Mouse (Mus musculus) liver (tissue): ENCODE results near the gene Ctrl.

Experiments used
- DNase-seq: peaks from one replicate; pipeline ENCODE4 v3.0.0-alpha.2; 2020; ENCODE audit warnings: mixed read lengths

Ctrl gene

DNA sequence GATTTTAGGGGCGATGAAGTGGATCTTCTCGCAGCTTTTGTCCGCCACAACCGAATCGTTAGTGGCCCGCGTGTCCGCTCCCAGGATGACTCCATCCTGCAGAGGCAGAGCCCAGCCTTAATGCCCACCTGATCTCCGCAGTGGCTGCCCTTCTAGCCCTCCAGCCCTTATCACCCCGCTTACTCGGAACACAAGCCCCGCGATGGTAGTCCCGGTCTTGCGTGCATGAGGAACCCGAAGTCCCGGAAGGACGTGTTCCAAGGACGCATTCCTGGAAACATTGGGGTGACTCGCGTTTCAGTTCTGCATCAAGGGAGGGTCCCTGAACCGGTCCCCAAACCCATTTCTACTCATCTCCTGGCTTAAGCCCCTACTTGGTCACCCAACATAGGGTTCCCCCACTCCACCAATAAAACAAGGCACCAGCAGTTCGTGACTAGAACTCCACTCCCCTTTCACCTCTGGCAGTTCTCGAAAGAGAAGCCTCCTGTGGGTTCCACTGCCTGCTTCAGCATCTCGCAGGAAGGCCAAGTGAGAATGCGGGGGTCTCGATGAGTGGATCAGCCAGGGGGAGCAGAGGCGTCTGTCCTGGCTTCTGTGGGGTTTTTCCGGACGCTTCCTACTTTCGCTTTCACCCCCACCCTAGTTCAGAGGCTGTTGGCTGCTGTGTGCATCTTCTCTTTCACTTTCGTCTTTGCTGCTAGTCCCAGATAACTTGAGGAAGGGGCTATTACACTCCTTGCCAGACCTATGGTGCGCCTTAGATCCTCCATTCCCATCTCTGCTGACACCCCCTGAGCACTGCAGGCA lies 4.0 kb upstream of the Ctrl start:
- DNase-seq, result peak; percentile 56

DNA sequence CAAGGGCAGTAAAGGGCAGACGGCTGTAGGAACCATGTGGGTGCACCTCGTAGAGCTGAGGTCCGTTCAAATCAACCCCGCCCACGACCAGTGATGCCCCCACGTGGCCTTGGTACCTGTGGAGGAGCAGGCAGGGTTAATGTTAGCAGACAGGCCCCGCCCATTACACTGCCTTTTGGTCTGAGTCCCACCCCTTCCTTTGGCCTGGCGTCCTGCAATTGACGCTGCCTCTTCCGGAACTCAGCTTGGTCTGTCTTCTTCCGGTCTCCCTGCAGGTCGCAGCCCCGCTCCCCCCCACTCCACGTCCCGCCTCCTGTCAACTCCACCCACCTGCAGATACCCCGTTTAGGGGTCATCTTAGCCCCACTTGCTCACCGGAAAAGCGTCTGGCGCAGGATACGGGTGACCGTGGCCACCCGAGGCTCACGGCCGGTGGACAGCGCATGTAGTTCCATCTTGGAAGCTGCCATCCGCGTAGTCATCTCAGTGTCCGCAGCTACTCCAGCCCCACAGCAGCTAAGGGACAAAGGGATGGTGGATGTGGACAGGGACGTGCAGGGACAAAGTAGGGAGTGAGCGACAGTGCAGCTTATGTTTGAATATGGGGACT lies 3.3 kb upstream of the Ctrl start:
- peak; percentile 92 for DNase-seq

DNA sequence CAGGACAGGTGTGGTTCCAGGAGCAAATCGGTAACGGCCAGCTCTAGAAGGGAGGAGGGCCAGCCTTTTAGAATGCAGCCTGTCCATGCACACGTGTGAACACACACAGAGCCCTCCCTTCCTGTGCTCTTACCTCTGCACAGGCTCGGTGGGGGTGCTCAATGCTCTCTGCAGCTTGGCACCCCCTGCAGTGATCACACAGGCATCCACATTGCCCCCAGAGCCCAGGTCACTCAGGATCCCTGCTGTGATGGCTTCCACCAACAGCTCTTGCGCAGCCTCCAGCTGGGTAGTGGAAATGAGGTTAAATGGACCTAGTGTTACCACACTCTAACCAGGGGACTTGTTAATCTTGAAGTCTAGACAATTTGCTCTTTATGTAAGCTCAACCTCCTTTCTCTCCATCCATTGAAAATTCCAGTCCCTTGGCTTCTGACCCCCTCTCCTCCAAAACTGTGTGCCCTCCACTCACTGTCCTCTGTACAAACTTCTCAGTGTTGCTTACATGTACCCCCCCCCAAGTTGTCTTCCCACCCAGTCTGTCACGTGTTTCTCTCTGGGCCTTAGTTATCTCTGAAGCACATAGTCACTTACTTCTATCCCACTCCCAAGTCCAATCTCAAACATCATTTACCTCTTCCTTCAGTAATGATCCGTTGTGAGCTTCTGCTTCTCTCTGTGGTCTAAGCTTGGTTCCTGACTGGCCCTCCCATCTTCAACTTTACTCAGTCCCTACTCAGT lies 2.4 kb upstream of the Ctrl start:
- no peak for DNase-seq

DNA sequence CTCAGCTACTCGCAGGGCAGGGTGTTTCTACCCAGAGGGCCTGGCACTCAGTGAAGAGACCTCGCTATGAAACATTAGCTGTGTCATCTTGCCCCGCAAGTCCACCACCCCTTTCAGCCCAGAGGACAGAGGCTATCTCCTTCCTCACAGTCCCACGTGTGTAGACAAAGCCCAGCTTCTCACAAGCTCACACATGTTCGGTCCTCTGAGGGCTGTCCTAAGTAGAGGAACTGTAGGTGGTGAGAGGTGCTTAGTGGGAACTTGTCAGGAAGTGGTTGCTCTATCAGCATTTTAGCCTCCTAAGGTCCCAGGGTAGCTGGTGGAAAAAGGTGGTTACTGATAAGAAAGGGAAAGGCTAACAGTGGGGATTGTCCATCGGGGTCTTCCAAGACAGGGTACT lies 1.4 kb upstream of the Ctrl start:
- no peak for DNase-seq

DNA sequence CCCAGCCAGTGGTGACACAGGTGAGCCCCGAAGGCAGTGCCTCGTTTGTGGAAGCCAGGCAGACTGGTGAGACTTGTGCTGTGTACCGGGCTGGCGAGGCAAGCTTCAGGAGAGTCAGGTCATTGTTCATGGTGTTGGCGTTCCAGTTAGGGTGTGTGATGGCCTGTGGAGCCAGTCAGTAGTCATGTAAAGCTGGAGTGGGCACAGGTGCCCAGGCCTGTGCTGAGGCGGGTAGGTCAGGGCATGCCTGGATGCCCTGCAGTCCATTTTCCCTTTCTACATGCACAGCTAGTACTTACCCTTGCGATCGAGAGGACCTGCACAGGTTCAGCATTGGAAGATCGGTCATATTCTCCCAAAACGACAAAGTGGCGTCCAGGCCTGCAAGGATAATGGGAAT lies 1.1 kb downstream of the Ctrl start:
- no peak for DNase-seq

DNA sequence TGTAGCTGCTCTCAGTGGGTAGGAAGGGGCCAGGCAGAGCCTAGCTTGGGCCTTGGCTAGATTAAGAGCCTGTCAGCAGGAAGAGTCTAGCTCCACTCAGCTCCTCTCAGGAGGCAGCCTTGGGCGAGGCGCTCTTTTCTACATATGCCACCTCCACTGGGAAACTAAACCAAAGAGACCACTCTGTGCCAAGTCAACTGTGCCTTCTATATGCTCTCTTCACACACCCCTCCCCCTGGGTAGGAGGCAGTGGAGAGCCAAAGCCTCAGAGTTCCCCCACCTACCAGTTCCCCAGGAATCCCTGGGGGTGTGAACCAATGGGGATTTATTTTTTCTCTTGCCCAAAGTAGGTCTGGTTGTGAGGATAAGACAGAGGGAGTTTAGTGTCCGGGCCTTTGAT lies 2.4 kb downstream of the Ctrl start:
- no peak for DNase-seq

DNA sequence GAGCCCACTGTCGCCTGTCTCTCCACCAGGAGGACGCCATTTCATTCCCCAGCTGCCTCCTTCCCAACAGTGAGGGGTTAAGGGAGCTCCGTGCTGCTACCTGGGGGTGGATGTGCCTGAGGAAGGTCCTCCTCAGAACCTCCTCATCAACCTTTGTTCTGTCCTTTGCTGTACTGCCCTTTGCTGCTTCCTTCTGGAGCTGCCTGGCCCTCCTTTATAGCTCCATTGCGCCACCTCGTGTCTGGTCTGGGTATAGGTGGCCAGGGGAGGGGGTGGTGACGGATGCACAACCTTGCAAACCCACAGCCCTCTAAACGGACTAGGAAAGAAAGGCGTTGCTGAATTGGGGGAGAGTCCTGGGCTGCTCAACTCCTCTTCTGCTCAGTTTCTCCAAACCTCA lies 3.1 kb downstream of the Ctrl start:
- peak; percentile 85 for DNase-seq

DNA sequence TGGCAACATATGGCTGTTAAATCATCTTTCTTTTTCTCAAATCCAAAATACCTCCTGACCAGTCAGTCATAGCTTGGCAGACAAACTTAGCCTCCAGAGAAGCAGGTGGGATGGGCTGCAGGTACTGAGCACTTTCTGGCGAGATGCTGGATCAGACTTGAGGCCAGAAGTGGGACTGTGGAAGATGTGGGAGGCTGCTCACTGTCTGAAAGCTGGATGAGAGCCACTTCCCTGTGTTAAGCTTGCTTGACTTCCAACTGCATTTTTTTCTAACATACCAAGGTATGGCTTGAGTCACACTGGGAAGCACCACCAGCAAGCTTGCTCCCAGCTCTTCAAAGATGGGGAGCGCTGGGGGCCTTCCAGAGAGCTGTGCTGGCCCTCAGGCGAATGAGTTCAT lies 8.5 kb downstream of the Ctrl start:
- DNase-seq, result no peak

DNA sequence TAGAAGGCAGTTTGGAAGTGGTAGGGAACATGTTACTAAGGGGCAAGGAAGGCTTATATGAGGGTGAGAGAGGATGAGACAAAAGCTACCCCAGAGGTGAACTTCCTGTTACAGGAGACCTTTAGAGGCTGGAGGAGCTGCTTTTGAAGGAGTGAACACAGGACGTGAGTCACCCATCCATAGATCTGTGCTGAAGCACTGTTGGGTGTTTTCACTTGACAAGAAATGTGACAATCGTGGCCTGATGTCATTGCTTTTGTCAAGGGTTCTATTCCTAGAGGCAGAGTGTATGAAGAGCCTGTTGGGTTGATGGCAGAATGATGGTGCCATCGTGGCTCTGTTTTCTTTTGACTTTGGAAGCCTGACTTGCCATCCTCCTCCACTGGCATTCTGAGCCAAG lies 14.3 kb downstream of the Ctrl start:
- DNase-seq, result no peak

DNA sequence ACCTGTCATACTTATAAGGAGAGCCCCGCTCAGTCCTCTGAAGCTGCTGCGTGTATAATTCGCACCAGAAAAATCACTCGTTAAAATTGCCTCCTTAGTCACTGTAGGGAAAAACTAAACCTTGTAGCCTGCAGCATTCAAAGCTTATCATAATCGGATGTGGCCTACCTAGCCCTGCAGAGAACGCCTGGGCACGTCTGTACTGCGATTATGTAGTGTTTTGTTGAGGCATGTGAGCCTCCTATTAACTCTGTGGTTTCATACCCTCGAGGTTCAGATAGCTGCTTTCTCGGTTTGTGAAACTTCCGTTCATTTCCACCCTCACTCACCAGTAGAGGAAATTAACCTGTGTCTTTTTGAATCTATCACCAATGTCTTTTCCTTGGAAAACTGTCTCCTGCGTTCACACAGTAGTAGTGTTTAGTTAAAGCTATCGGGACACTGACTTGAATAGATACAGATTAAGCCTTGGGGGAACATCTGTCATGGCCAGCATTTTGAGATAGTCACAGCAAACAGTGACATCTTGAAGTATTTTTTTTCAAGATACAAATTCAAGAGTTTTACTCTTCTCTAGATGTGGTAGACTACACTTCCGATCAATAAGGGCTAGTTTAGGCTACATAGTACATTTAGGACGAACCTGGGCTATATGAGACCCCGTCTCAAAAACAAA lies 32.6 kb downstream of the Ctrl start:
- DNase-seq, result no peak

DNA sequence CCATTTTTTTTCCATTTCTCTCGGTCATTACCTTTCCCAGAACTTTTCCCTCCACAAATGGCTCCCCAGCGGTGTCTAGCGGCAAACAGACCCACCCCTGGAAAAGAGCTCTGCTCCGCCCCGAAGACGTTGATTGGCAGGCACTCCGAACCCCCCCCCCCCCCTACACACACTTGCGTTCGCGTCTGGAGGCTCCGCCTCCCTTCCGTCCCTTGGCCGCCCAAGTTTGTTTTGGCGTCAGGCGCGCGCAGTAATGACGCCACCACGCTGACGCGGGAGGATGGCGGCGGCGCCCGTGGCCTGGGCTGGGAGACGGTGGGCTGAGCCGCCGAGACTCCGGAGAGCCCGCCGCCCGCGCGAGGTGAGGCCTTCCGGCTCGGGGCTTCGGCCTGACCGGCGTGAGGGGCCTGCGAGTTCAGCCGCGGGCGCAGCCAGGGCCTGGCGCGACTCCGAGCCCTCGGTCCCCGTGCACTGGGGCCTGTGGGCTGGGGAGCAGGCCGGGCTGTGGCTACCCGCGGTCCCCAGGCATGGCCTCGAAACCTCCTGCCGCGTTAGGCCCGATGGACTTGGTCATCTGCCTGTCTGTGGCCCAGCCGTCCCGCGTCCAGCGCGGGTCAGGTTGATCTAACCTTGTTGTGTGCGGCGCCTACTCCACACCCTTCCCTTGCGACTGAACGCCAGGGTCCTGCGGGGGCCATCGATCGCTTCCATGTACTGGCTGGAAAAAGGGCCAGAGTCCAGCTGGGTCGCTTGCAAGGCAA lies 33.3 kb downstream of the Ctrl start, which contains the start of gene Pskh1:
Gene Pskh1 (plus strand): TSS at position 262 of the 761 bp plus-strand sequence.
- peak; percentile 96 for DNase-seq

DNA sequence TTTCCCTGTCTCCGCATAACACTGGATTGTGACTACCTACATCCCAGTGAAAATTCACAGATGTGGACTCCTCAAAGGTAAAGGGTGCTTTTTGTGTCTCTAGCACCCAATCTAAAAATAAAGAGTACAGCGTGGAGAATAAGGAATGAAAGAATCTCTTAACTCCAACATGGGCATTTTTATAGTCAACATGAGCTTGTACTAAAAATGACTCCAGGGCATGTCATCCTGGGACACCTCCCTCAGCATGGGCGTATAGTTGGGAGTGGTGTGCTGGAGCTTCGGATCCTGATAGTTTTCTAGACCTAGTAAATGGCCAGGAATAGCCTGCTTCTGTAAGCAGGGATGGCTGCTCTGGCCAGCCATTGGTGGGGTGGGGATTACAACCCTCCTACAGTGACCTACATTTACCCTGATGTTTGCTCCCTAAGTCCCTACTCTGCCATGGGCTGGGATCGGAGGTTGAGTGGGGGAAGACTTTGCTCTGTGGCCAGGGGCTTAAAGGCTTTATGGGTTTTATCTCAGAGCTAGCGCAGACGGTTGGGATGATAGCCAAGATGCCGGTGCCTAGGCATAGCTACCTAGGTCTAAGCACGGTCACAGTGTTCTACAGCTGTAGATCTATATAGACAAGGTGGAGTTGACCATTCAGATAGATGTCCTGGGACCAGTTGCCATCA lies 35.7 kb downstream of the Ctrl start:
- no peak for DNase-seq

DNA sequence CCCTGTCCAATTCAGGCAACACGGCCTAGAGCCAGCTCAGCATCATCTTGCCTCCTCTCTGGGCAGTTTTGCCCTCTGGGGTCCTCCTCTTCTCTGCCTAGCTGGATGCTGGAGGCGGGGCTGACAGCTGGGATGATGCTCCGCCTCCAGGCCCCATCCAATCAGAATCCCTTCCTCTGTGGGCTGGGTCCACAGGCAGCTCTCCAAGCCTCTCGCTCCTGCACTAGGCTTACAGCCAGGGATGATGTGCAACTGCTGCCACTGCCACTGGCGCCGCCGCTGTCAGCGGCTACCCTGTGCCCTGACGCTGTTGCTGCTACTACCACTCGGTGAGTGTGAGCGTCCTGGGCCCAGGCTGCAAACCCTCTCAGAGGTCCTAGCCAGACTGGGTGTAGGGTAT lies 40.3 kb downstream of the Ctrl start, which contains the start of gene Nrn1l:
Gene Nrn1l (plus strand): TSS at position 229 of the 400 bp plus-strand sequence.
- peak; percentile 70 for DNase-seq

DNA sequence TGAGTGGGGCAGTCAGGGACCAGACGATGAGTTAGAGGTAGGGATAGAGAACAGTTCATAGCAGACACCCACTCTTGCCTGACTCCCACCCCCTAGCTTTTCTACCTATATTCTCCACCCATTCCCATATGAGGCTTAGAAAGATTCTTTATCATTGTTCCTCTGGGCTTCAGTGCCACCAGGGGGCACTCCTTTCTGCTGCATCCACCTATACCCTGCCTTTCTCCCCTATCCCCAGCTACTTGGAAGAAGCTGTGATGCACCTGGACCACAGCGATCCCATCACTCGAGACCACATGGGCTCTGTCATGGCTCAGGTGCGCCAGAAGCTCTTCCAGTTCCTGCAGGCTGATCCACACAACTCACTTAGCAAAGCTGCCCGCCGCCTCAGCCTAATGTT lies 41.2 kb downstream of the Ctrl start:
- no peak for DNase-seq

DNA sequence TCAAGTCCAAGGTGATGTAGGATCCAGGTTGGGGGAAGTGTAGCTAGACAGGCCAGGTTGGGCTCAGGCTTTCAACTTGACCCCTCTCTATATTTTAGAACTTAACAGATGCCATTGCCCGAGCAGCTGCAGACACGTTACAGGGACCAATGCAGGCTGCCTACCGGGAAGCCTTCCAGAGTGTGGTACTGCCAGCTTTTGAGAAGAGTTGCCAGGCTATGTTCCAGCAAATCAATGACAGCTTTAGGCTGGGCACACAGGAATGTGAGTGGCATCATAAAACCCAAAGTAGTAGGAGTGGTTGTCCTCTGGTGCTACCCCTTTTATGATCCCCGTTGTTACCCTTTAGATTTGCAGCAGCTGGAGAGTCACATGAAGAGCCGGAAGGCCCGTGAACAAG lies 42.8 kb downstream of the Ctrl start:
- no peak for DNase-seq

DNA sequence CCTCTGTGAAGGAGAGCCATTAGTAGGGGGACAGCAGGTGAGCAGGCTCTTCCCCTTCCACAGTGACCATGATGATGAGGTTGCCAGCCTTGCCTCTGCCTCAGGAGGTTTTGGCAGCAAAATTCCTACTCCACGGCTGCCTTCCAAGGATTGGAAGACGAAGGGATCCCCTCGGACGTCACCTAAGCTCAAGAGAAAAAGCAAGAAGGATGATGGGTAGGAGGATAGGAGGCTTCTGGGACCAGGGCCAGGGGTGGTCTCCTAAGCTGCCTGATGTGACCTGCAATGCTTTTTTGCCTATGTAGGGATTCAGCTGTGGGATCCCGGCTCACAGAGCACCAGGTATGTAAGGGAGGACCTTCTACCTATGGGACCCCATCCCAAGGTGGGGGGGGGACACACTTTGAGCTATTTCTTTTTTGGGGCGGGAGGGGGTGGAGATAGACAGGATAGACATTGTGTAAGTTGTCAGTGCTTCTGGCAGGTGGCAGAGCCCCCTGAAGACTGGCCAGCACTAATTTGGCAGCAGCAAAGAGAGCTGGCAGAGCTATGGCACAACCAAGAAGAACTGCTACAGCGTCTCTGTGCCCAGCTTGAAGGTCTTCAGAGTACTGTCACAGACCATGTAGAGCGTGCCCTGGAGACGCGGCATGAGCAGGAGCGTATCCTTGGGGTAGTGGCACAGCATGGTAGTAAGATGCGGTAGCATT lies 43.8 kb downstream of the Ctrl start:
- DNase-seq, result no peak
